Mouse (Mus musculus) cerebellum, adult 11 months (tissue): ENCODE measurements around the gene Pabpc6.

ENCODE experiments used
- DNase-seq: peaks from one replicate; pipeline ENCODE4 v3.0.0; 2022

The Pabpc6 gene

DNA sequence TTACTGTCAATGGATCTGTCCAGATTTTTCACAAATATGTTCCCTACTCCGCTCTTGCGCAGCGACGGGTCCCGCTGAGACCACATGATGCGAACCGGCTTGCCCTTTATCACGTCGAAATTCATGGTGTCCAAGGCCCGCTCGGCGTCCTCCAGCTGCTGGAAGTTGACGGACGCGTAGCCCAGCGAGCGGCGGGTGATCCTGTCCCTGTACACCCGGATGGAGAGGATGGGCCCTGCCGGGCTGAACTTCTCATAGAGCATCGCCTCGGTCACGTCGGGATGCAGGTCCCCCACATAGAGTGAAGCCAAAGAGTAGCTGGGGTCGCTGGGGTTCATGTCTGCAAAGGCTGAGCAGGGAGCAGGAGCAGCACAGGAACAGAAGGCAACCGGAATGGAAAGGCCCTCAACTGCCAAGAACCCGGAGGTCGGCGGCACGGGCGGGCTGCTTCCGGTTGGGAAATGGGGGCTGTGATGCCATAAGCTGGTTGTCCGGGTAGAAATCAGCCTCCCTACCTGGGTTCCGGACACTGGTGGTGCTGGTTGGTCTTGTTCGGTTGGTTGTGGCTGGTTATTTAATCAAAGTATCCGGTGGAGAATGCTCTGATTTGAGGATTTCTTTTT, at the start of gene Pabpc6:
Gene Pabpc6, minus strand, starts transcription at position 435 of the 623 bp plus-strand sequence.
- no peak for DNase-seq

- DNase-seq: no peak
Observed at GRCm38 (mm10) chr17:9710910-9711309, 41.4 kb upstream of the Pabpc6 start.

- no peak for DNase-seq
Observed at GRCm38 (mm10) chr17:9708888-9709287, 39.4 kb upstream of the Pabpc6 start.

GRCm38 (mm10) chr17:9707356-9707755, 37.8 kb upstream of the Pabpc6 start:
- no peak for DNase-seq

GRCm38 (mm10) chr17:9697763-9698162, 28.2 kb upstream of the Pabpc6 start:
- no peak for DNase-seq

DNA sequence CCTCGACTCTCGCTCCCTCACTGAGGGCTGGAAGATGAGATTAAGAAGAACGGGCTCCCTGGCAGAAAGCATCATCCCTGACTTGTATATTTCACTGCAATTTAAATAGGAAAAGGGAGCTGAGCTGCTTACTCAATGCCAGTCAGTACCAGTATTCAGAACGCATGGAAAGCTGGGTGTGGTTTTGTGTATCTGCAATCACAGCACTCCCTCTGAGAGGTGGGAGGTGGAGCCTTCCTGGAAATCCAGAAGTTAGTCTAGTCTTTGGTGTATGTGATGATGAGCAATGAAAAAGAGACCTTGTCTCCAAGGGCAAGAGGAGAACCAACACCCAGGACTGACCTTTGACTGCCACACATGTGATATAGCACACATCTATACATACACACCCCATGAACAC, 21.7 kb upstream of the Pabpc6 start:
- no peak for DNase-seq

DNA sequence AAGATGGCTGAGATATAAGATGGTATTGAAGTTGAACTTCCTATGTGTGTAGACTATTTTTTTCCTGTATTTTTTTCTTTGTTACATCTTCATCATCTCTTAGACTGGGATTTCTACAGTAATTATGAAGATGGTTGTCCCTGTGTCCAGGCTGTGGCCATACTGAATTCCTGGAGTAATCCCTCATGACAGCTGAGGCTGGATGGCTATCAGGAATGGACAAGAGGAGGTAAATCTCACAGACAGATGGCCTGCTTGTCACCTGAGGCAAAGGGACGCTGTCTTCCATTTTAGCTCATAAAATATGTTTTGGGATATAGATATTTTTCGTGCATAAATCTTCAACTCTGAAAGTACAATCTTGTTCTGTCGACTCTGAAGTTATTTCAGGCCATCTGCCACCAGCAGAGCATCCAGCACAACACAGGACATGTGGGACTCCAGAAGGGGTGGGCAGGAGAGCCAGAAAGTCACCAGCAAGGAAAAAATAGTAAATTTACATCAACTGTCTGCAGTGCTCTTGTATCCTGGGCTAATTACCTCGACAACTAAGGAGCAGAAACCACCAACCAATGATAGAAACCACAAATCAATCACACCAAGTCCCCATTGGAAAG, 14.1 kb upstream of the Pabpc6 start:
- DNase-seq: no peak

DNA sequence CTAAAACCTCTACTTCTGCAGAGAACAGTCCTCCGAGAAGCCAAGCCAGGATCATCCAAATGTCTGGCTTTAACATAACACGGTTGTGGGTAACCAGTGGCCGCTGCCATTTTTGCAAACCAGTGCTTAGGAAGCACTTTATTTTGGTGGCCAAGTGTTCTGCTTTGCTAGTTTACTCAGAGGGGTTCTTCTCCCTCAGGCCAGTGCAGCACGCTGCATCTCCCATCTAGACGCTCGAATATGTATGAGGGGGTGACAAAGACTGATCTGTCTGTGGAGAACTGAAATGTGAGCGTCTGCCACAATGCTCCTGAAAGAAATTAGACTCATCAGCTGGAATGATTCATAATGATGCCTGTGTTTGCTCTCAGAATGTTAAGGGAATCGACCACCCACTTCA, 11.2 kb upstream of the Pabpc6 start:
- no peak for DNase-seq

GRCm38 (mm10) chr17:9675175-9675789, 5.8 kb upstream of the Pabpc6 start:
- DNase-seq: no peak

- DNase-seq: no peak
Observed at GRCm38 (mm10) chr17:9667955-9668354, 1.6 kb downstream of the Pabpc6 start.

- DNase-seq: no peak
Observed at GRCm38 (mm10) chr17:9658651-9659050, 10.9 kb downstream of the Pabpc6 start.

GRCm38 (mm10) chr17:9654155-9654554, 15.4 kb downstream of the Pabpc6 start:
- DNase-seq: no peak

GRCm38 (mm10) chr17:9647644-9648043, 21.9 kb downstream of the Pabpc6 start:
- DNase-seq: no peak

DNA sequence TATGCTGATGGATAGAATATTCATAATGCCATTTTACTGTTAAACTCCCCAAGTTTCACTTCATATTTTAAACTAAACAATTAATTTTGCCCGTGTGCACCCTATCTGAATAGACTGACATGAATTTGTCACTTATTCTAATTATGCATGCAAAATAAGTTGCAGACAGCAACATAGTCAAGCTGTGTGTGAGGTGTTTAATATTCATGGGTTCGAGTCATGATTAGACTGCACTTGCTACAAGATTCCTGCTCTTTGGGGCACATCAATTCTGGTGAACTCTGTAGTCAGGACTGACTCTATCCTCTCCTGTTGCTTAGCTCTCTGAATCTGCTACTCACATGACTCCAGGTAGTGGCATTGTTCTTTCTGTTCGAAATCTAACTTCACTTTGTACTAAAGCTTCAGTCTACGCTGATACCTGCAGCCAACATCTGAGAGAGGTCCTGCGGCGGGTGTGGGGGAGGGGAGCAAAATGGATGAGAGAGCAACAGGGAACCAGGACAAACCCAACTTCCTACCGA, 25.8 kb downstream of the Pabpc6 start:
- DNase-seq: no peak

- no peak for DNase-seq
Observed at GRCm38 (mm10) chr17:9637011-9637410, 32.5 kb downstream of the Pabpc6 start.

GRCm38 (mm10) chr17:9632579-9633252, 36.8 kb downstream of the Pabpc6 start:
- DNase-seq: peak; percentile 0

- DNase-seq: peak; percentile 1
Observed at GRCm38 (mm10) chr17:9632140-9632539, 37.4 kb downstream of the Pabpc6 start.

DNA sequence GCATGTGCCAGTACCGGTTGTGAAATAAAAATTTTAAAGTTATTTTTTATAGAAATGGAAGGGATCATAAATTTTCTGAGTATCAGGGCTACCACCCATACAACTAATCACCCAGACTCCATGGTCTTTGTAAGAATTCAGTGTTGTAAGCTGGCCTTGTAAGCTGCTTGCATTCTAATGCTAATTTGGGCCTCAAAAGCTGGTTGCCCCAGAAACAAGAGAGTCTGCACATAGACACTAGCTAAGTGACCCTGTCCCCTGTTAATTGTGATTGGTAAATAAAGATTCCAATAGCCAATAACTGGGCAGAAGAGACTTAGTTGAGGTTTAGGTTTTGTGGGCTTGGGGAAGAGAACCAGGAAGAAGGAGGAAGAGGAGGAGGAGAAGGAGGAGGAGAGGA, 38.4 kb downstream of the Pabpc6 start:
- DNase-seq: no peak

DNA sequence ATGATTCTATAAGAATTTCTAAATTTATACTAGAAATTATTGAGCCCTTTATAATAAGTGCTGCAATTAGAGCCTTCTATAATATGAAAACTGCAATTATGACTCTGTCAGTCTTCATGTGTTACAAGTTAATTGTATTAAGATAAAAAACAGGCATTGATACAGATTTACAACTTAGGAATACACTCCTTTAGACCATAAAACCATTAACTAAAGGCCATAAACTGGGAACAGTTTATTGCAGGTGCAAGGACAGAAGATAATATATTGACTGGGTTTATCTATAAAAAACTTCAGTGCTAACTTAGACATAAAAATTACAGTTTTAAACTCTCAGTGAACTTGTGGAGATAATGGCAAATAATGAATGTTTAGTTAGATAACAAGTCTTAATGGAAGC, 42.5 kb downstream of the Pabpc6 start:
- DNase-seq: no peak
